Mouse (Mus musculus): ENCODE measurements around the gene Neurod6. TPM values are rescaled to one million over a fixed set of nuclear protein-coding genes. Genes with fewer than 3 reads are reported as not detected.
A peak's percentile ranks its signal among the peaks of the same experiment; 100 is the strongest.

Neurod6 gene
- polyA plus RNA-seq, 1 experiment from 2014 or later, result 0.90 TPM

GRCm38 (mm10) chr6:55683506-55683905 is 2.4 kb upstream of the Neurod6 start:
- Histone ChIP-seq H3K27ac (replicated peaks; ENCODE audit: low read depth, low read length) (no peak overlapping the region), H3K36me3 (replicated peaks; ENCODE audit: control insufficient read depth, insufficient read depth, low read depth, low read length) (no peaks in the 10 kb centered on the region), H3K9ac (replicated peaks; ENCODE audit: low read length) (no peak overlapping the region), H3K4me3 (ENCODE audit: low read depth, low read length) (no peak overlapping the region), H3K9me3 (replicated peaks; ENCODE audit: control insufficient read depth, low read length) (no peaks in the 10 kb centered on the region), H3K4me2 (ENCODE audit: low read depth, low read length) (no peak overlapping the region), H3K27me3 (ENCODE audit: control insufficient read depth, insufficient read depth, low read length) (no peaks in the 10 kb centered on the region), H3K4me1 (ENCODE audit: control insufficient read depth, insufficient read depth, low read length) (no peaks in the 10 kb centered on the region)
- ATAC-seq (replicated peaks; ENCODE audit: insufficient number of reproducible peaks, low FRiP score, low TSS enrichment, low read depth) (no peak), DNase-seq (ENCODE audit: low spot score) (no peak)
- WGBS, result 69% methylated on average over 4 of the region's 4 CpGs

DNA sequence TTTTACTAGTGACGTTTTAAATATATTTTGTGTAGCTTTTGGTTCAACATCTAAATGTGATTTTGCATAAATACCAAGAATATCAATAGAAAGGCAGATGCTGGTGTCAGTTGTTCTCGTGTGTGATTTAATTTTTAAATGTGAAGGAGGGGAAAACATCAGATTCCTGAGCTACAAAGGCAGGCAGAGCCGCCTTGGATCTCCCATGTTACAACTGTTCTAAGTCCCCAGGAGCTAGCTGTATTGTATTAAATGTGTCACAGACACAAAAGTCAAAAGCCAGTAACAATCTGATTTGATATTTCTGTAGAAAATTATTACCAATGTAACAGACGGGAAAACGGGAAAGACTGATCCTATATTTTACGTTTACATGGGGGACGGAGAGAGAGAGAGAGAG is 1.8 kb upstream of the Neurod6 start:
- Histone ChIP-seq H3K4me2 (ENCODE audit: low read depth, low read length) (no peak overlapping the region), H3K4me1 (ENCODE audit: control insufficient read depth, insufficient read depth, low read length) (no peaks in the 10 kb centered on the region), H3K4me3 (ENCODE audit: low read depth, low read length) (no peak overlapping the region), H3K27me3 (ENCODE audit: control insufficient read depth, insufficient read depth, low read length) (no peaks in the 10 kb centered on the region), H3K27ac (replicated peaks; ENCODE audit: low read depth, low read length) (no peak overlapping the region), H3K9me3 (replicated peaks; ENCODE audit: control insufficient read depth, low read length) (no peaks in the 10 kb centered on the region), H3K9ac (replicated peaks; ENCODE audit: low read length) (no peak overlapping the region), H3K36me3 (replicated peaks; ENCODE audit: control insufficient read depth, insufficient read depth, low read depth, low read length) (no peaks in the 10 kb centered on the region)
- 82% methylated on average over 7 of the region's 7 CpGs for WGBS
- DNase-seq (ENCODE audit: low spot score) (no peak), ATAC-seq (replicated peaks; ENCODE audit: insufficient number of reproducible peaks, low FRiP score, low TSS enrichment, low read depth) (no peak)

GRCm38 (mm10) chr6:55678571-55679185 is 2.4 kb downstream of the Neurod6 start:
- H3K36me3 ChIP-seq (replicated peaks; ENCODE audit: control insufficient read depth, insufficient read depth, low read depth, low read length), result no peaks in the 10 kb centered on the region
- ATAC-seq (replicated peaks; ENCODE audit: insufficient number of reproducible peaks, low FRiP score, low TSS enrichment, low read depth) (no peak), DNase-seq (ENCODE audit: low spot score) (no peak)
- H3K4me3 ChIP-seq (ENCODE audit: low read depth, low read length), result no peak overlapping the region
- no peak overlapping the region for H3K9ac ChIP-seq (replicated peaks; ENCODE audit: low read length)
- WGBS, result 85% methylated on average over 7 of the region's 7 CpGs
- peaks cover 7% of the 10 kb centered on the region for H3K27me3 ChIP-seq (ENCODE audit: control insufficient read depth, insufficient read depth, low read length)
- H3K4me1 ChIP-seq (ENCODE audit: control insufficient read depth, insufficient read depth, low read length), result no peaks in the 10 kb centered on the region
- H3K4me2 ChIP-seq (ENCODE audit: low read depth, low read length), result no peak overlapping the region
- no peak overlapping the region for H3K27ac ChIP-seq (replicated peaks; ENCODE audit: low read depth, low read length)
- no peaks in the 10 kb centered on the region for H3K9me3 ChIP-seq (replicated peaks; ENCODE audit: control insufficient read depth, low read length)

DNA sequence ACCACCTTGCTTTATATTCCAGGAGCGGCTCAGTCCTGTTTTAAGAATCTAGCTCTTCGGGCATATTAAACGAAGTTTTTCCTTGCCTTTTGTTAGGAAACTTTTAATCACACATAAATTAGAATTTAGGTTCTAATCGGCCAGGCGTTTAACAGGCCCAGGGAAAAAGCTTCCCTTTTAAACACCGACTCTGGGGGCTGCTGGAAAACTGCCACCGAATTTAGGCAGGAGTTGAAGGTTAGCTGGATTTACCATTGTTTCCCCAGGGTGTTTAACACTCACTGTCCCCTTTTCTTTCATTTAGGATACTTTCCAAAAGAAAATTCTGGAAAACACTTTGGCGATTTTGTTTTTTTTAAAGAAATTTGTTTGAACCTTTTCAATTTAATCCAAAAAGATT is 3.7 kb downstream of the Neurod6 start:
- Histone ChIP-seq H3K27ac (replicated peaks; ENCODE audit: low read depth, low read length) (no peak overlapping the region), H3K9me3 (replicated peaks; ENCODE audit: control insufficient read depth, low read length) (no peaks in the 10 kb centered on the region)
- 19% methylated on average over 8 of the region's 8 CpGs for WGBS

GRCm38 (mm10) chr6:55676663-55677311 is 4.3 kb downstream of the Neurod6 start:
- H3K36me3 ChIP-seq (replicated peaks; ENCODE audit: control insufficient read depth, insufficient read depth, low read depth, low read length), result no peaks in the 10 kb centered on the region
- H3K4me2 ChIP-seq (ENCODE audit: low read depth, low read length), result peak overlapping the region; percentile 60
- DNase-seq (ENCODE audit: low spot score) (peak; percentile 56), ATAC-seq (replicated peaks; ENCODE audit: insufficient number of reproducible peaks, low FRiP score, low TSS enrichment, low read depth) (peak; percentile 86)
- no peak overlapping the region for H3K27ac ChIP-seq (replicated peaks; ENCODE audit: low read depth, low read length)
- 2% methylated on average over 25 of the region's 27 CpGs for WGBS
- no peaks in the 10 kb centered on the region for H3K4me1 ChIP-seq (ENCODE audit: control insufficient read depth, insufficient read depth, low read length)
- H3K27me3 ChIP-seq (ENCODE audit: control insufficient read depth, insufficient read depth, low read length), result peaks cover 7% of the 10 kb centered on the region
- H3K9ac ChIP-seq (replicated peaks; ENCODE audit: low read length), result peak overlapping the region; percentile 47
- H3K9me3 ChIP-seq (replicated peaks; ENCODE audit: control insufficient read depth, low read length), result no peaks in the 10 kb centered on the region
- H3K4me3 ChIP-seq (ENCODE audit: low read depth, low read length), result peak overlapping the region; percentile 25

More for the DNA sequence above, 3.7 kb downstream of the Neurod6 start:
- ATAC-seq (replicated peaks; ENCODE audit: insufficient number of reproducible peaks, low FRiP score, low TSS enrichment, low read depth) (no peak), DNase-seq (ENCODE audit: low spot score) (no peak)
- Histone ChIP-seq H3K4me3 (ENCODE audit: low read depth, low read length) (peak overlapping the region; percentile 25), H3K4me2 (ENCODE audit: low read depth, low read length) (peak overlapping the region; percentile 60), H3K4me1 (ENCODE audit: control insufficient read depth, insufficient read depth, low read length) (no peaks in the 10 kb centered on the region), H3K36me3 (replicated peaks; ENCODE audit: control insufficient read depth, insufficient read depth, low read depth, low read length) (no peaks in the 10 kb centered on the region), H3K27me3 (ENCODE audit: control insufficient read depth, insufficient read depth, low read length) (peaks cover 7% of the 10 kb centered on the region), H3K9ac (replicated peaks; ENCODE audit: low read length) (no peak overlapping the region)

- Histone ChIP-seq H3K4me2 (ENCODE audit: low read depth, low read length) (no peak overlapping the region), H3K9ac (replicated peaks; ENCODE audit: low read length) (no peak overlapping the region), H3K27ac (replicated peaks; ENCODE audit: low read depth, low read length) (no peak overlapping the region), H3K9me3 (replicated peaks; ENCODE audit: control insufficient read depth, low read length) (no peaks in the 10 kb centered on the region), H3K4me1 (ENCODE audit: control insufficient read depth, insufficient read depth, low read length) (no peaks in the 10 kb centered on the region), H3K4me3 (ENCODE audit: low read depth, low read length) (no peak overlapping the region; the same call in 1 of the 2 replicates), H3K27me3 (ENCODE audit: control insufficient read depth, insufficient read depth, low read length) (peaks cover 7% of the 10 kb centered on the region), H3K36me3 (replicated peaks; ENCODE audit: control insufficient read depth, insufficient read depth, low read depth, low read length) (no peaks in the 10 kb centered on the region)
- DNase-seq (ENCODE audit: low spot score) (no peak), ATAC-seq (replicated peaks; ENCODE audit: insufficient number of reproducible peaks, low FRiP score, low TSS enrichment, low read depth) (no peak)
- WGBS, result 65% methylated on average over 6 of the region's 6 CpGs
Measured at GRCm38 (mm10) chr6:55676141-55676662, 4.9 kb downstream of the Neurod6 start.

DNA sequence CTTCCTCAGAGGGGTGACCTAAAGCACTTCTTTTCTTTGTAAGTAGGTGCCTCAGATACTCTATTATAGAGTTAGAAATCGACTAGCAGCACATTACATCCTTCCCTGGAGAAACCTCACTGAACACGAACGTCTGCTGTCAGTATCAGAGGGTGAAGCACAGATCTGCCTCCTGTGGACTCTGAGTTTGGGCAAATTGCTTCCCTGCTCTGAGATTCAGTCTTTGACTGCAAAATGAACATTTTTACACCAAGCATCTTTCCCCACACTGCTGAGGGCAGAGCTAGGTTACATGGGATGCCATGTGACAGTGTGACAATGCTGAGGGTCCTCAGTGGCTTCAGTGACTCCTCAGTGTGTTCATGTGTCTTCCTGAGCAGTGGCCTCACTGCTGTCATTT is 13.3 kb downstream of the Neurod6 start:
- Histone ChIP-seq H3K9ac (replicated peaks; ENCODE audit: low read length) (no peak overlapping the region), H3K4me3 (ENCODE audit: low read depth, low read length) (no peak overlapping the region), H3K4me2 (ENCODE audit: low read depth, low read length) (no peak overlapping the region), H3K36me3 (replicated peaks; ENCODE audit: control insufficient read depth, insufficient read depth, low read depth, low read length) (no peaks in the 10 kb centered on the region), H3K9me3 (replicated peaks; ENCODE audit: control insufficient read depth, low read length) (no peaks in the 10 kb centered on the region), H3K27me3 (ENCODE audit: control insufficient read depth, insufficient read depth, low read length) (no peaks in the 10 kb centered on the region), H3K4me1 (ENCODE audit: control insufficient read depth, insufficient read depth, low read length) (no peaks in the 10 kb centered on the region), H3K27ac (replicated peaks; ENCODE audit: low read depth, low read length) (no peak overlapping the region)
- no peak for DNase-seq (ENCODE audit: low spot score)
- WGBS, result 74% methylated on average over 3 of the region's 3 CpGs
- no peak for ATAC-seq (replicated peaks; ENCODE audit: insufficient number of reproducible peaks, low FRiP score, low TSS enrichment, low read depth)

DNA sequence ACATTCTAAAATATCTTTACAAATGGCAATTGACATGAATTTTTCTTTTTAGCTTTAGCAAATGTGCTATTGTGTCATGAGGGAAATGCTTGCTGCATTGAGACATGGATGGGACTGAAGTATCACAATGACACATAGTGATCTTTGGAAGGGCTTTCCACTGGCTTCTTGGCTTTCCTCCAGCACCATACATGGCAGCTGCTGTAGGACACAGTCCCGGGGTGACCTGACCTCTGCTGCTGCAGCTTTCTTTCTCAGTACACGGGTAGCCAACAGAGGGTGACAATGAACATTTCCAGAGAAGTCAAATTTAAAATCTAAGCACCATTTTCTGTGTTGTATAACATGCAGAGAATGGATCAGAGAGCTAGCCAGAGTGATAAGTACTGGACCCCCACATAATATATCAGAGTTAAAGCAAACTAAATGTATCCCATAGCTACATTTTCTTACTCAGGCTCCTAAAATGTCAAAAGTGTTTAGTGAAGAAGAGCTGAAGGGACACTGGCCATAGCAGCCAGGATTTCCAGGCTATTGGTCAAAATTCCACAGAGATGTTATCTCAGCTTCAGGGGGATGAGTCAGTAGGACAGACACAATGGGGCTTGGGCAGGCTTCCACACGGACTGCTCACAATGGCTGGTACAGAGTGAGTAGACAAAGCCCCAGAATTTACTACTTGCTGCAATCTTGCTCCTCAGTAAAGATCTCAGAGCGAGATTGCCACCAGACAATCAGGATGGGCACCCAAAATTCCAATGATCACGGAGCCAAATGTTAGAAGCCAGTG is 19.7 kb downstream of the Neurod6 start:
- H3K4me2 ChIP-seq (ENCODE audit: low read depth, low read length), result no peak overlapping the region
- ATAC-seq (replicated peaks; ENCODE audit: insufficient number of reproducible peaks, low FRiP score, low TSS enrichment, low read depth), result no peak
- no peaks in the 10 kb centered on the region for H3K4me1 ChIP-seq (ENCODE audit: control insufficient read depth, insufficient read depth, low read length)
- H3K36me3 ChIP-seq (replicated peaks; ENCODE audit: control insufficient read depth, insufficient read depth, low read depth, low read length), result no peaks in the 10 kb centered on the region
- H3K4me3 ChIP-seq (ENCODE audit: low read depth, low read length), result no peak overlapping the region
- WGBS, result 69% methylated on average over 5 of the region's 5 CpGs
- DNase-seq (ENCODE audit: low spot score), result no peak
- no peaks in the 10 kb centered on the region for H3K27me3 ChIP-seq (ENCODE audit: control insufficient read depth, insufficient read depth, low read length)
- no peaks in the 10 kb centered on the region for H3K9me3 ChIP-seq (replicated peaks; ENCODE audit: control insufficient read depth, low read length)
- H3K9ac ChIP-seq (replicated peaks; ENCODE audit: low read length), result no peak overlapping the region
- H3K27ac ChIP-seq (replicated peaks; ENCODE audit: low read depth, low read length), result no peak overlapping the region

All from embryonic facial prominence, embryonic 11.5 days (tissue).